Mouse (Mus musculus) limb, embryonic 10.5 days (tissue): ENCODE measurements around the gene Fam213a. TPM values are rescaled to one million over a fixed set of nuclear protein-coding genes. Genes with fewer than 3 reads are reported as not detected.

ENCODE experiments used
- DNase-seq: peaks from one replicate; pipeline ENCODE4 v3.0.0-alpha.2; 2017; ENCODE audit warnings: low spot score
- H3K27ac ChIP-seq: fragments of 300-500 bp; sonication (generic); 2 replicates; pipeline ENCODE4 v1.5.1; 2016; ENCODE audit warnings: mild to moderate bottlenecking
- H3K27me3 ChIP-seq: fragments of 300-500 bp; sonication (generic); 2 replicates; pipeline ENCODE4 v1.6.1; 2016; ENCODE audit warnings: low read depth, mild to moderate bottlenecking; ENCODE audit not compliant: poor library complexity, severe bottlenecking
- H3K36me3 ChIP-seq: fragments of 300-500 bp; sonication (generic); 2 replicates; pipeline ENCODE4 v1.6.1; 2016; ENCODE audit warnings: mild to moderate bottlenecking, moderate library complexity
- H3K4me1 ChIP-seq: fragments of 300-500 bp; sonication (generic); 2 replicates; pipeline ENCODE4 v1.6.1; 2016
- H3K4me3 ChIP-seq: fragments of 300-500 bp; sonication (generic); 2 replicates; pipeline ENCODE4 v1.5.1; 2016; ENCODE audit warnings: mild to moderate bottlenecking, moderate library complexity
- H3K9me3 ChIP-seq: fragments of 300-500 bp; sonication (generic); replicated peaks from 2 replicates; pipeline ENCODE4 v1.6.1; 2016; ENCODE audit warnings: mild to moderate bottlenecking
- WGBS: fragments of 180-500 bp; shearing (Covaris S2); methylation state at CpG from one replicate; pipeline ENCODE4 v1.1.7; 2016; 5-methylcytosine and 5-hydroxymethylcytosine counted together
- polyA plus RNA-seq: library from polyadenylated mRNA; unstranded; fragments of >200 nt; fragmentation: Nextera tagmentation; extraction: Ambion mirVana; gene quantifications from 2 replicates; pipeline ENCODE4 v1.2.1, GENCODE M21; 2016

The Fam213a gene
- polyA plus RNA-seq, 1 experiment from 2014 or later: 37.0 TPM

- no peak overlapping the region for H3K27ac ChIP-seq
- H3K9me3 ChIP-seq: no peaks in the 10 kb centered on the region
- 89% methylated on average over 5 of the region's 5 CpGs for WGBS
- H3K36me3 ChIP-seq: no peaks in the 10 kb centered on the region
- H3K4me1 ChIP-seq: peaks cover 12% of the 10 kb centered on the region
- no peak for DNase-seq
- no peak overlapping the region for H3K4me3 ChIP-seq
- H3K27me3 ChIP-seq: no peaks in the 10 kb centered on the region
These were observed 3.9 kb upstream of the Fam213a start for GRCm38 (mm10) chr14:41017460-41017859.

DNA sequence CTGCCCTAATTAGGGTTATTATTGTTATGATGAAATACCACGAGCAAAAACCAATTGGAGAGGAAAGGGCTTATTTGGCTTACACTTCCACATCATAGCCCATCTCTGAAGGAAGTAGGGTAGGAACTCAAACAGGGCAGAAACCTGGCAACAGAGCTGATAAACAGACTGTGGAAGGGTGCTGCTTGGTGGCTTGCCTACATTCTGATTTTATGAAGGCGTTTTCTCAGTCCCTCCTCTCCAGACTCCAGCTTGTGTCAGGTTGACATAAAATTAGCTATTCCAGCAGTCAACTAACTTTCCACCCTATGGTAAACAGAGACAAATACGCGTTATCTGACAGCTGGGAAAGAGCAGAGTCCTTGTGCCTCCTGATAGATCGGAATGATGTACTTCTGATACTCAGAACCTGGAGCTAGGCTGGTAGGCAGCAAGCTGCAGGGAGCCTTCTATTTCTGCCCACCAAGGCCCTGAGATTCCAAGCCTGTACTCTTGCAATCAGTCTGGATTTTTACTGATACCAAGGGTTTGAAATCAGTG, 1.2 kb upstream of the Fam213a start:
- no peaks in the 10 kb centered on the region for H3K9me3 ChIP-seq
- H3K27ac ChIP-seq: no peak overlapping the region
- H3K36me3 ChIP-seq: no peaks in the 10 kb centered on the region
- DNase-seq: no peak
- 85% methylated on average over 5 of the region's 5 CpGs for WGBS
- no peak overlapping the region for H3K4me3 ChIP-seq
- H3K4me1 ChIP-seq: peaks cover 12% of the 10 kb centered on the region
- no peaks in the 10 kb centered on the region for H3K27me3 ChIP-seq

- no peaks in the 10 kb centered on the region for H3K9me3 ChIP-seq
- WGBS: 31% methylated on average over 9 of the region's 9 CpGs
- no peak for DNase-seq
- H3K27ac ChIP-seq: peak overlapping the region; percentile 79
- peaks cover 12% of the 10 kb centered on the region for H3K4me1 ChIP-seq
- peak overlapping the region; percentile 65 for H3K4me3 ChIP-seq
- H3K36me3 ChIP-seq: no peaks in the 10 kb centered on the region
- H3K27me3 ChIP-seq: no peaks in the 10 kb centered on the region
These were observed 445 bp downstream of the Fam213a start for GRCm38 (mm10) chr14:41013143-41013542.

- Histone ChIP-seq H3K4me1 (peaks cover 12% of the 10 kb centered on the region), H3K9me3 (no peaks in the 10 kb centered on the region), H3K4me3 (no peak overlapping the region), H3K27ac (no peak overlapping the region), H3K27me3 (no peaks in the 10 kb centered on the region), H3K36me3 (no peaks in the 10 kb centered on the region)
- 91% methylated on average over 3 of the region's 3 CpGs for WGBS
- no peak for DNase-seq
These were observed 1.7 kb downstream of the Fam213a start for GRCm38 (mm10) chr14:41011916-41012315.

DNA sequence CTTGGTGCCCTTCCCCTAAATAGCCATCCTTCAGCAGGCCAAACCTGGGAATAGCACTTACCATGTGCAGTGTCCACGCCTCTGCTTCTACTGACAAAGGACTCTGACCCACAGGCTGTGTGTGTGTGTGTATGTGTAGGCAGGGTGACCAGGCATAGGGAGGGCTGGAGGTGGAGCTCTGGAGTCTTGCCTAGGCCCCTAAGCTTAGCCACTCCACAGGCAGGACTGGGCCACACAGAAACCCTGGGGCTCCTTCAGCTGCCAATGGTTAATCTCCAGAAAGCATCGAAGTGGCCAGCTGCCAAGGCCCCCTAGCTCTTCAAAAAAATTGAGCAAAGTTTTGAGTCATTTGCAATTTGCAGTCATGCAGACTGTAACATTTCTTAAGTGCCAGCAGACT, 5.5 kb downstream of the Fam213a start:
- 76% methylated on average over 2 of the region's 2 CpGs for WGBS
- Histone ChIP-seq H3K4me1 (peaks cover 14% of the 10 kb centered on the region), H3K9me3 (no peaks in the 10 kb centered on the region), H3K27me3 (peaks cover 15% of the 10 kb centered on the region; the same call in 1 of the 2 replicates), H3K4me3 (no peak overlapping the region), H3K27ac (no peak overlapping the region), H3K36me3 (no peaks in the 10 kb centered on the region)
- DNase-seq: no peak

DNA sequence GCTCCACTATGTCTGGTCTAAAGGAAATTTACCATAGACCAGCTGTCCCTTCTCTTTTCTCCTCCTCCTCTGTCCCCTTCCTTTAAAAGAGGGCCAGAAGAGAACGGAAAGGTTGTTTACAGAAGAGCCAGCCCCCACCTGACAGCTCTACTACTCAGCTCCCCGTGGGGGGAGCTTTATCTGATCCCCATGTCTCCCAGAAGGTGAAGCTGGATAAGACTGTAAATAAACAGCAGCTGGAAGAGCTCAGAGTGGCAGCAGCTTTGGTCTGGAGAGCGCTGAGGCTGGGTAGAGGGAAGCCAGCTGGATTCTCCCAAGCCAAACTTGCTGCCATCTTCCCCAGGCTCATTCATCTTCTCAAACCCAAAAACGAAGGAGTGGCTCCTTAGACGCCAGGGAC, 5.9 kb downstream of the Fam213a start:
- Histone ChIP-seq H3K36me3 (no peaks in the 10 kb centered on the region), H3K4me1 (peaks cover 13% of the 10 kb centered on the region), H3K27me3 (peaks cover 15% of the 10 kb centered on the region; the same call in 1 of the 2 replicates), H3K9me3 (no peaks in the 10 kb centered on the region), H3K27ac (no peak overlapping the region), H3K4me3 (no peak overlapping the region)
- DNase-seq: no peak
- WGBS: 24% methylated on average over 5 of the region's 5 CpGs

- Histone ChIP-seq H3K4me1 (peaks cover 13% of the 10 kb centered on the region), H3K36me3 (no peaks in the 10 kb centered on the region), H3K4me3 (no peak overlapping the region), H3K27me3 (peaks cover 15% of the 10 kb centered on the region; the same call in 1 of the 2 replicates), H3K27ac (no peak overlapping the region), H3K9me3 (no peaks in the 10 kb centered on the region)
- no peak for DNase-seq
- 75% methylated on average over 3 of the region's 3 CpGs for WGBS
These were observed 6.7 kb downstream of the Fam213a start for GRCm38 (mm10) chr14:41006899-41007298.

DNA sequence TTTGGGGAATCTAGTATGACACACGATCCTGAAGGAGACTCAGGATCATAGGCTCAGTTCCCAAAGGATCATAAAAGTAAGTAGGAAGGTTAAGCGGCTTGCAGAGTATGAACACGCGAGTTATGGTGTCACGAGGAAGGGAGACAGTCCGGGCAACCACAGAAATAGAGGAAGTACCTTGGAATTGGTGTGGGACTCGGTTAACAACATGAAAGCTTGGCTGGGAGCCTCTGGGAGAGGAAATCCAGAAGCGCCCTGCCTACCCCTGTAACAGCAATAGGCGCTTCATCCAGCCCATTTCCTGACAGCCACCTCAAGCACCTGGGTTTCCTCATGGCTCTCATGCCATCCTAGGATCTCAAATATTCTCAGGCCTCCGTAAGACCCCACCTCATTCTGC, 7.3 kb downstream of the Fam213a start:
- no peak for DNase-seq
- no peak overlapping the region for H3K4me3 ChIP-seq
- H3K36me3 ChIP-seq: no peaks in the 10 kb centered on the region
- WGBS: 93% methylated on average over 10 of the region's 10 CpGs
- H3K4me1 ChIP-seq: peaks cover 19% of the 10 kb centered on the region
- H3K27ac ChIP-seq: no peak overlapping the region
- H3K9me3 ChIP-seq: no peaks in the 10 kb centered on the region
- H3K27me3 ChIP-seq: peaks cover 15% of the 10 kb centered on the region; the same call in 1 of the 2 replicates

DNA sequence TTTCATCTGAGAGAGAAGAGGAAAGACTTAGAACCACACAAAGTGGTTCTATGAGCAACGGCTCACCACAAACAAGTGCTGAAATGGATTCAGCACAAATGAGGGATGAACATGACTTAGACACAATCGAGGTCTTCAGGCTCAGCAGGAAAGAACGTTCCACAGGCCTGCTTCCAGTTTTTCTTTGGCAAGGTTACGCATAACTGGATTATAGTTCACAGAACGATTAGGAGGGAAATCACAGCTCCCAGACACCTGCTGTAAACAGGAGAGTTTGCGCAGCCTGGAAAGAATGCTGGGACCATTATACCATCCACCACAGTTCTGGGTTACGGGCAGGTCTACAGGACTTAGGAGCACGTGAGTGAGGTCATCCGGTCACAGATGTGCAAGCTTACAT, 7.9 kb downstream of the Fam213a start:
- Histone ChIP-seq H3K4me1 (peaks cover 24% of the 10 kb centered on the region), H3K9me3 (no peaks in the 10 kb centered on the region), H3K27ac (no peak overlapping the region), H3K36me3 (no peaks in the 10 kb centered on the region), H3K4me3 (no peak overlapping the region), H3K27me3 (peaks cover 15% of the 10 kb centered on the region; the same call in 1 of the 2 replicates)
- 93% methylated on average over 9 of the region's 9 CpGs for WGBS
- DNase-seq: no peak

- Histone ChIP-seq H3K27ac (peak overlapping the region; percentile 42; the same call in 1 of the 2 replicates), H3K27me3 (peaks cover 15% of the 10 kb centered on the region; the same call in 1 of the 2 replicates), H3K4me3 (no peak overlapping the region; the same call in 1 of the 2 replicates), H3K4me1 (peaks cover 32% of the 10 kb centered on the region), H3K36me3 (no peaks in the 10 kb centered on the region), H3K9me3 (no peaks in the 10 kb centered on the region)
- no peak for DNase-seq
- WGBS: 25% methylated on average over 22 of the region's 22 CpGs
These were observed 9.1 kb downstream of the Fam213a start for GRCm38 (mm10) chr14:41004201-41005141.

DNA sequence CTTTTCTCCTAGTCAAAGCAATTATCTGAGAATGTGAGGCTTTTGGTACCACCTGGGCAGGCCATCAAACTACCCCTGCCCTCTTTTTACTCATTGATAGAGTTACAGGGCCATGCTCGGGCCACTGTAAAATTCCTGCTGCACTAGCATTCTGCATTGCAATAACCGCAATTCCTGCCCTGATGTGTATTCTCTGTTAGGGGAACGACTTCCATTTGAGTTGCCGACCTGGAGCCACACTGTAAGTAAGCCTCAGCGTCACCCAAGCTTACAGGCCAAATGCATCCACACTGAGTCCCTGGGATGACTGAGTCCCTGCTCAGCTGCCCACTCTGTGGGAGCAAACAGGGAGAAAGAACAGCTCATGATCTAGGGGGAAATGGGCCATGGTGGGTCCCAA, 12.0 kb downstream of the Fam213a start:
- no peaks in the 10 kb centered on the region for H3K9me3 ChIP-seq
- no peak for DNase-seq
- H3K27me3 ChIP-seq: peaks cover 15% of the 10 kb centered on the region; the same call in 1 of the 2 replicates
- WGBS: 88% methylated on average over 5 of the region's 5 CpGs
- H3K36me3 ChIP-seq: peaks cover 13% of the 10 kb centered on the region; the same call in 1 of the 2 replicates
- no peak overlapping the region for H3K27ac ChIP-seq
- H3K4me3 ChIP-seq: no peak overlapping the region
- peaks cover 32% of the 10 kb centered on the region for H3K4me1 ChIP-seq

DNA sequence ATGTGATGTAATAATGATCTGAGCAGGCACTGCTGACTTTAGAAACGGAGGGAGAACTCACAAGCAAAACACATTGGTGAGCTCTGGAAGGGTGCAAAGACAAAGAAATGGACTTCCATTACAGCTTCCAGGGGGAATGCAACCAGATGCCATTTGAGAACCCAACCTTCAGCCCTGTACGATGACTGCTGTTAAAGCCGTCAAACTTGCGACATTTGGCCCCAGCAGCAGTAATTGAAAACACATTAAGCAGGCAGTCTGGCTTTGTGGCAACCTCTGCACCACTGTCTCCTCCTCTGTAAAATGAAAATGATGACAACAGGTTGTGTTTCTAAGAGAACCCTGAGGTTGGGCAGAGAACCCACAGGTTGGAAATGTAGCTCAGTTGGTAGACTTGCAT, 12.8 kb downstream of the Fam213a start:
- peak overlapping the region; percentile 75 for H3K27ac ChIP-seq
- peaks cover 32% of the 10 kb centered on the region for H3K4me1 ChIP-seq
- no peak overlapping the region for H3K4me3 ChIP-seq
- peaks cover 13% of the 10 kb centered on the region; the same call in 1 of the 2 replicates for H3K36me3 ChIP-seq
- no peak for DNase-seq
- H3K27me3 ChIP-seq: peaks cover 15% of the 10 kb centered on the region; the same call in 1 of the 2 replicates
- 25% methylated on average over 4 of the region's 4 CpGs for WGBS
- H3K9me3 ChIP-seq: no peaks in the 10 kb centered on the region
